Mouse (Mus musculus) urinary bladder, postnatal 25 days (tissue): ENCODE data around the gene Wnt3.
"Not testable (repeated sequence)": the region's sequence is repeated elsewhere in the genome, so short reads cannot be mapped to it uniquely, and the experiment has no call there.

Experiments
- DNase-seq: peaks from one replicate; pipeline ENCODE4 v3.0.0; 2022; ENCODE audit warnings: low spot score

Wnt3 gene

GRCm38 (mm10) chr11:103773387-103774227 lies at the start of gene Wnt3:
Gene Wnt3, plus strand, starts transcription at chr11:103774150.
- no peak for DNase-seq

DNA sequence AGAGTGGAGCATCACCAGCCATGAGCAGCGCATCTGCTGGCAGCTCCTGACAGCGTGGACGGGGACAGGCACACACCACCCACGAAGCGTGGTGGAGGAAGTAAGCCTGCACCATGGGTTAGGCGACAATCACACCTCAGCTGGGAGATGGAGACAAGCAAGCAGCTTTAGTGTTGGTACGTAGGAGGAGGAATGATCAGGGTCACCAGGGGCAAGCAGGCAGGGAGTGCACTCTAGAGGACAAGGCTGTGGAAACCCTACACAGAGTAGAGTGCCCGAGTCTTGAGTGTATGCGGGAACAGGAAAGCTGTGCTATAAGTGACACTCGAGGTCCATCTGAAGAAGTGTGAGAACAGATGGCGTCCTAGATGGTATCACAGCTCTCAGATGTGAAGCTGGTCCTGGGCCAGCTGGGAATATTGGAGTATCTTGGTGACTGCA lies 49.6 kb upstream of the Wnt3 start:
- DNase-seq = no peak

DNA sequence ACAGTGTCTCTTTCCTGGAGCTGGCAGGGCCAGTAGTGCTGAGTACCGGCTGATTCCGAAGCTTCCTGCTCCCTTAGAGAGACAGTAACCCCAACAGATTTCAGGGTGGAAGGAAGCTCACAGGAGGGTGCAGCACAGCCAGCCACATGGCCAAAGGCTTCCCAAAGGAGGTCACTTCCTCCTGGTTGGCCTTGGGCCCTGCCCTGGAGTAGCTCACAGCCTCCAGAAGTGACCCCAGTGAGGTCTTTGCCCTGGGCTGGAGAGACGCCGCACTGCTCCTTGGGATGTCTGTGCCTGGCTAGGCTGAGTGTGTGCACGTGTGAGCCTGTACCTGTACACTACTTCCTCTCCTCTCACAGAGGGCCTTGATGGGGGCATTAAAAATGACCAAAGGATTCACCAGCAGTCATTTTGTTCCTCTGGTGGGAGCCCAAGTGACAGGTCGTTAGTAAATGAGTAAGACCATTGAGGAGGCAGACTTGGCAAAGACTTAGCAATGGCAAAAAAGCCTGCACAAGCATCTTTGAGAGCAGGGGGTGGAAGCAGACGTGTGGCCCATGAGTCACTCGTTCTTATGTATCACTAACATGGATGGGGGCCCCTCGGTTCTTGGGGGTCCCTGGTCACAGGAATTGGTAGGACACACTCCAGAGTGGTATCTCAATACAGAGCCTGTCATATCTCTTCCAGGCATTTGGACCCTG lies 44.5 kb upstream of the Wnt3 start:
- DNase-seq = no peak

DNA sequence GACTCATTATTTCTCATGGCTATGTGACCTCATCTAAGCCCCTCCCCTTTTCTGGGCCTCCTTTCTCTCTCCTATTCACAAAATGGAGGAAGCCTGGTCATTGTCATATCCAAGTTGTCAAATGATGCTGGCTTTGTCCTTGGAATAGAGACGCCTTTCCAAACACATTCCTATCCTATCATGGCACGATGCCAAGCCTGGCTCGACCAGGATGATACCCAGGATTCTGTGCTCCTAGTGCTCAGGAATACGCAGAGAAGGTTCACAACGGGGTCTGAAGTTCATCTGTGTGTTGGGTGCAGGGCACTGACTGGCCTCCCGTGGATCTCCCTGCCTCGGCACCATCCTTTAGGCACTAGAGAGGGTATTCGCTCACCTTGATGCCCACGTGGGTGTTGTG lies 42.4 kb upstream of the Wnt3 start:
- no peak for DNase-seq

DNA sequence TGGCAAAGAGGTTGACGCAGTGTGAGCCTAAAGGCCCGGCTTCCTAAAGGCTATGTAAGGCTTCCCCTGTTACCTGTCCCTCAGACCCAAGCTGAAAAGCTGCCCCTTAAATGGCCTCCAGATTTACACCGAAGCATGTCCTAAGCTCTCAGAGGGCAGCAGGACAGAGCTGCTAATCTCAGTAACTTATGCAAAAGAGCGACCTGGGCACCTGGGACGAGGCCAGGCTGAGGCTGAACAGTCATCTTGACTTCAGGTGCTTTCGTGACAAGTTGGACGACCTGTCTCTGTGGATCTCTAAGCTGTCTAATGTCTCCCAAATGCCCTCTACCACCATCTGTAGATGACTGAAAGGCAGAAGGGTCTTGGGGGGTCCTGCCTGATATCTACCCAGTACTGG lies 41.6 kb upstream of the Wnt3 start:
- DNase-seq = no peak

GRCm38 (mm10) chr11:103733069-103733468 lies 40.9 kb upstream of the Wnt3 start:
- DNase-seq = no peak

- no peak for DNase-seq
Observed at GRCm38 (mm10) chr11:103733961-103734360, 40.0 kb upstream of the Wnt3 start.

- DNase-seq = no peak
Observed at GRCm38 (mm10) chr11:103734411-103735045, 39.4 kb upstream of the Wnt3 start.

GRCm38 (mm10) chr11:103735046-103735781 lies 38.7 kb upstream of the Wnt3 start:
- no peak for DNase-seq

GRCm38 (mm10) chr11:103749306-103750089 lies 24.5 kb upstream of the Wnt3 start, which contains the start of gene Wnt9b:
Gene Wnt9b, minus strand, starts transcription at chr11:103749821.
- peak; percentile 16 for DNase-seq

DNA sequence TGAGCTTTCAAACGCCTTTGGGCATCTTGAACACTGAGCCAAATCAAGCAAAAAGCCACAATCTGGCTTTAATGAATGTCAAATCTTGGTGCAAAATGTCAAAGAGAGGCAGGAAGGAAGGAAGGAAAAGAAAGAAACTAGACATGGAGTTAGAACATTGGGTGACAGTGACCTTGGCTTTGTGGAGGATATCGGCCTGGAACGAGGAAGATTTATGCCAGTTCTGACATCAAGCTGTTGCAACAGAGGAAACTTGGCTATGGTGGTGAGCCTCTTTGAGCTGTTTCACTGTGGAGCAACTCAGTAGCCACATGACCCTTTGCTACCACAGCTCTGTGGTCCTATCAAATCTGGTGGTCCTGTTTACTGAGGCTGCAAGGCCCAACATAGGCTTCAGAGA lies 23.3 kb upstream of the Wnt3 start:
- DNase-seq = no peak

DNA sequence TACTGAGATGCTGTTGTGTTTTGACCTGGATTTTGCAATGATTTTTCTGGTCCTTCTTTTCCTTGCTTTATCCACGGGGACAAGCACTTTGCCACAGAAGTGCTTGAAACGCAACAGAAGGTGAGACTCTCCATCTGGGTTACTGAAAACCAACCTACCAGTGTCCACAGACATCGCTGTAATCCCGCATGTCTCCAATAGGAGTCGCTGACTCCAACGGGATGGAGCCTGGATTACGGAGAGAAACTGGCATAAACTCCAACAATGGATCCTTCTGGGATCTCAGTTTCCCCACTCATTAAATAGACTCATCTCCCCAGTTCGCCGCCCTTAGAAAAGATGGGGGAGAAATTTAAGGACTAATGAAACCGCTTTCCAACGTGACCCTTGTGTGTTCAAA lies 15.9 kb upstream of the Wnt3 start:
- DNase-seq = no peak

GRCm38 (mm10) chr11:103758706-103759105 lies 15.2 kb upstream of the Wnt3 start:
- DNase-seq = peak; percentile 65

- DNase-seq = no peak
Observed at GRCm38 (mm10) chr11:103760101-103760500, 13.8 kb upstream of the Wnt3 start.

DNA sequence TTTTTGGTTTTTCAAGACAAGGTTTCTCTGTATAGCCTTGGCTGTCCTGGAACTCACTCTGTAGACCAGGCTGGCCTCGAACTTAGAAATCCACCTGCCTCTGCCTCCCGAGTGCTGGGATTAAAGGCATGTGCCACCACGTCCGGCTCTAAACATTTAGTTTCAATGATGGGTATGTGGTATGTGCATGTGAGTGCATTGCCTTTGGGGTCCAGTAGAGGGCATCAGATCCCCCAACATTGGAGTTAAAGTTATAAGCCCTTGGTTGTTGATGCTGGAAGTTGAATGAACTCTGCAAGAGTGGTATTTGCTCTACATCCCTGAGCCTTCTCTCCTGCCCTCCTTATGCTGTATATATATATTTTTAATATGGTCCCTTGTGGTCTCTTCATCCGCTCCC lies 13.1 kb upstream of the Wnt3 start:
- DNase-seq = not testable (repeated sequence)

DNA sequence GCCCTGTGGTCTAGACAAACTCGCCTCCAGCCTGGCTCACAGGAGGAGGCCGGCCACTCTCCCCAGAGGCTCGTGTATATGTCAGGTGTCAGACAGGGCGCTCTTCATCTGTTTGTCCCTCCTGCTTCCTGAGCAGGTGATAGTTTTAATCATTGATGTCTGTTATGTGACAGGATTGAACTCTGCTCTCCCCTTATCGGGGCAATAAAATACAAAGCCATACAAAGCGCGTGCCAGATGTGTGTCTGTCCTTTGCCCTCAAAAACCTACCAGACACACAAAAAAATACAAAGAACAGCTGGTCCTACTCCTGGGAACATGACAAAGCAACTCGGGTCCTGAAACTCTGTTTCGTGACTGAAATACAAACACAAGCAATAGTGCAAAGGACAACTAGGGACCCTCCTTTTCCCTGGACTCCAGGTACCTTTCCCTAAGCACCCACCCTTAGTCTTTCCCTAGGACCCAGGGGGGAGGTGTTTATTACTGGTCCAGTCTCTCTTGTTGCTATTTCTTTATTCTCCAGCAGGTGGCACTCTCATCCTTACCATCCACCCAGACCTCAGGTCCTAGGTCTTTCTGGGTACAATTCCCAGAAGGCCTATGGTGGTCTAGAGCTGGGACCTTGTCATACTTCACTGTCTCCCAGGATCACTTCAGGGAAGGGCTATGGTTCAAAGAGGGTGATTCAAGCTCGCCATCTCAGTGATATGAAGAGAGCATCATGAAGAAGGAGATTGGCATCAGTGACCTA lies 10.4 kb upstream of the Wnt3 start:
- DNase-seq = no peak

DNA sequence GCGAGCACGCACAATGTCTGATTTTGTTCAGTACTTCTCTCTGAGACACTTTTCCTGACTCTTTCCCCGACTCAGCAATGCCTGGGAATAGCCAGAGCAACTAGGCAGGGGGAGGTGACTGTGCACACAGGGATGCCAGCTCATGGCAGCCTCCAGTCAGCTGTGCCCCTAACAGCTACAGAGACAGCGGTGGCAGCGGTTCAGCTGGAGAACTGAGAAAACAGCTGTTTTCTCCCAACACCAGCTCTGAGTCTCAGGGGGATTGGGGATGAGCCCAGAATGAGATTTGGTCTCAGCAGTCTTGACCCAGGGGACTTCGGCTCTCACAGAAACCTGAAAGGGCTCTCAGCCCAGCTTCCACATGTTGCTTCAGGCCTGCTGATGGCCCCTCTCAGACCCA lies 9.3 kb upstream of the Wnt3 start:
- no peak for DNase-seq

- no peak for DNase-seq
Observed at GRCm38 (mm10) chr11:103765556-103766011, 8.4 kb upstream of the Wnt3 start.

GRCm38 (mm10) chr11:103771160-103771817 lies 2.7 kb upstream of the Wnt3 start:
- DNase-seq = no peak
